Mouse (Mus musculus): ENCODE results near the gene Shisal1. TPM values are rescaled to one million over a fixed set of nuclear protein-coding genes. Genes with fewer than 3 reads are reported as not detected.

The Shisal1 gene
- polyA plus RNA-seq, 1 experiment from 2014 or later, result 8.3 TPM

GRCm38 (mm10) chr15:84414040-84414848 is 32.7 kb downstream of the Shisal1 start:
- Histone ChIP-seq H3K36me3 (ENCODE audit: control insufficient read depth, insufficient read depth, low read length) (no peaks in the 10 kb centered on the region), H3K9me3 (ENCODE audit: control insufficient read depth, low read length) (no peaks in the 10 kb centered on the region; the same call in 1 of the 2 replicates), H3K4me3 (ENCODE audit: low read depth, low read length) (no peak overlapping the region), H3K27me3 (ENCODE audit: control insufficient read depth, insufficient read depth, low read length) (no peaks in the 10 kb centered on the region), H3K27ac (ENCODE audit: low read depth, low read length) (peak overlapping the region; percentile 69), H3K9ac (ENCODE audit: low read length) (peak overlapping the region; percentile 17; the same call in 1 of the 2 replicates), H3K4me2 (no peak overlapping the region), H3K4me1 (ENCODE audit: control insufficient read depth, insufficient read depth, low read length) (peaks cover 48% of the 10 kb centered on the region)
- ATAC-seq (ENCODE audit: low FRiP score) (peak; percentile 47; the same call in 1 of the 2 replicates), DNase-seq (ENCODE audit: low spot score, missing footprints) (peak; percentile 93)
- WGBS, result 16% methylated on average over 9 of the region's 9 CpGs

GRCm38 (mm10) chr15:84412409-84412808 is 34.5 kb downstream of the Shisal1 start:
- Histone ChIP-seq H3K36me3 (ENCODE audit: control insufficient read depth, insufficient read depth, low read length) (no peaks in the 10 kb centered on the region), H3K4me2 (no peak overlapping the region), H3K9ac (ENCODE audit: low read length) (no peak overlapping the region), H3K27me3 (ENCODE audit: control insufficient read depth, insufficient read depth, low read length) (no peaks in the 10 kb centered on the region), H3K4me1 (ENCODE audit: control insufficient read depth, insufficient read depth, low read length) (peaks cover 40% of the 10 kb centered on the region), H3K27ac (ENCODE audit: low read depth, low read length) (no peak overlapping the region), H3K4me3 (ENCODE audit: low read depth, low read length) (no peak overlapping the region), H3K9me3 (ENCODE audit: control insufficient read depth, low read length) (no peaks in the 10 kb centered on the region; the same call in 1 of the 2 replicates)
- DNase-seq (ENCODE audit: low spot score, missing footprints) (no peak), ATAC-seq (ENCODE audit: low FRiP score) (no peak)
- 16% methylated on average over 6 of the region's 6 CpGs for WGBS

GRCm38 (mm10) chr15:84410052-84410451 is 36.8 kb downstream of the Shisal1 start:
- no peaks in the 10 kb centered on the region for H3K36me3 ChIP-seq (ENCODE audit: control insufficient read depth, insufficient read depth, low read length)
- no peak for ATAC-seq (ENCODE audit: low FRiP score)
- peaks cover 33% of the 10 kb centered on the region for H3K4me1 ChIP-seq (ENCODE audit: control insufficient read depth, insufficient read depth, low read length)
- H3K4me2 ChIP-seq, result no peak overlapping the region
- no peak overlapping the region for H3K9ac ChIP-seq (ENCODE audit: low read length)
- H3K9me3 ChIP-seq (ENCODE audit: control insufficient read depth, low read length), result no peaks in the 10 kb centered on the region
- no peaks in the 10 kb centered on the region for H3K27me3 ChIP-seq (ENCODE audit: control insufficient read depth, insufficient read depth, low read length)
- WGBS, result 64% methylated on average over 8 of the region's 8 CpGs
- no peak for DNase-seq (ENCODE audit: low spot score, missing footprints)
- H3K27ac ChIP-seq (ENCODE audit: low read depth, low read length), result no peak overlapping the region
- H3K4me3 ChIP-seq (ENCODE audit: low read depth, low read length), result no peak overlapping the region

GRCm38 (mm10) chr15:84408576-84408975 is 38.3 kb downstream of the Shisal1 start:
- Histone ChIP-seq H3K4me1 (ENCODE audit: control insufficient read depth, insufficient read depth, low read length) (peaks cover 24% of the 10 kb centered on the region), H3K36me3 (ENCODE audit: control insufficient read depth, insufficient read depth, low read length) (no peaks in the 10 kb centered on the region), H3K4me2 (no peak overlapping the region), H3K9me3 (ENCODE audit: control insufficient read depth, low read length) (no peaks in the 10 kb centered on the region), H3K27me3 (ENCODE audit: control insufficient read depth, insufficient read depth, low read length) (no peaks in the 10 kb centered on the region), H3K9ac (ENCODE audit: low read length) (no peak overlapping the region), H3K4me3 (ENCODE audit: low read depth, low read length) (no peak overlapping the region), H3K27ac (ENCODE audit: low read depth, low read length) (no peak overlapping the region)
- WGBS, result 32% methylated on average over 3 of the region's 3 CpGs
- no peak for DNase-seq (ENCODE audit: low spot score, missing footprints)
- peak; percentile 7; the same call in 1 of the 2 replicates for ATAC-seq (ENCODE audit: low FRiP score)

- Histone ChIP-seq H3K4me2 (no peak overlapping the region), H3K4me1 (ENCODE audit: control insufficient read depth, insufficient read depth, low read length) (peaks cover 13% of the 10 kb centered on the region), H3K4me3 (ENCODE audit: low read depth, low read length) (no peak overlapping the region), H3K36me3 (ENCODE audit: control insufficient read depth, insufficient read depth, low read length) (no peaks in the 10 kb centered on the region), H3K27me3 (ENCODE audit: control insufficient read depth, insufficient read depth, low read length) (no peaks in the 10 kb centered on the region), H3K9ac (ENCODE audit: low read length) (no peak overlapping the region), H3K27ac (ENCODE audit: low read depth, low read length) (no peak overlapping the region), H3K9me3 (ENCODE audit: control insufficient read depth, low read length) (no peaks in the 10 kb centered on the region)
- 91% methylated on average over 3 of the region's 3 CpGs for WGBS
- ATAC-seq (ENCODE audit: low FRiP score), result no peak
- no peak for DNase-seq (ENCODE audit: low spot score, missing footprints)
These were observed 41.1 kb downstream of the Shisal1 start for GRCm38 (mm10) chr15:84405759-84406158.

GRCm38 (mm10) chr15:84403454-84404113 is 43.3 kb downstream of the Shisal1 start:
- 84% methylated on average over 10 of the region's 10 CpGs for WGBS
- no peak overlapping the region for H3K27ac ChIP-seq (ENCODE audit: low read depth, low read length)

GRCm38 (mm10) chr15:84398617-84399016 is 48.3 kb downstream of the Shisal1 start:
- no peak overlapping the region for H3K9ac ChIP-seq (ENCODE audit: low read length)
- no peak overlapping the region for H3K27ac ChIP-seq (ENCODE audit: low read depth, low read length)
- DNase-seq (ENCODE audit: low spot score, missing footprints), result no peak
- H3K4me3 ChIP-seq (ENCODE audit: low read depth, low read length), result no peak overlapping the region
- no peak overlapping the region for H3K4me2 ChIP-seq
- H3K36me3 ChIP-seq (ENCODE audit: control insufficient read depth, insufficient read depth, low read length), result no peaks in the 10 kb centered on the region
- H3K27me3 ChIP-seq (ENCODE audit: control insufficient read depth, insufficient read depth, low read length), result no peaks in the 10 kb centered on the region
- WGBS, result 95% methylated on average over 4 of the region's 4 CpGs
- ATAC-seq (ENCODE audit: low FRiP score), result no peak
- H3K9me3 ChIP-seq (ENCODE audit: control insufficient read depth, low read length), result no peaks in the 10 kb centered on the region
- H3K4me1 ChIP-seq (ENCODE audit: control insufficient read depth, insufficient read depth, low read length), result peaks cover 6% of the 10 kb centered on the region

More at GRCm38 (mm10) chr15:84403454-84404113, 43.3 kb downstream of the Shisal1 start:
- Histone ChIP-seq H3K4me1 (ENCODE audit: control insufficient read depth, insufficient read depth, low read length) (peaks cover 5% of the 10 kb centered on the region), H3K9me3 (ENCODE audit: control insufficient read depth, low read length) (no peaks in the 10 kb centered on the region), H3K4me3 (ENCODE audit: low read depth, low read length) (no peak overlapping the region), H3K9ac (ENCODE audit: low read length) (no peak overlapping the region), H3K4me2 (no peak overlapping the region), H3K27me3 (ENCODE audit: control insufficient read depth, insufficient read depth, low read length) (no peaks in the 10 kb centered on the region), H3K36me3 (ENCODE audit: control insufficient read depth, insufficient read depth, low read length) (no peaks in the 10 kb centered on the region)
- ATAC-seq (ENCODE audit: low FRiP score) (no peak), DNase-seq (ENCODE audit: low spot score, missing footprints) (no peak)

GRCm38 (mm10) chr15:84397663-84398169 is 49.2 kb downstream of the Shisal1 start:
- Histone ChIP-seq H3K27ac (ENCODE audit: low read depth, low read length) (0 out of 2 replicates have a peak overlapping the region, but pooled peaks have one; percentile 21), H3K9ac (ENCODE audit: low read length) (no peak overlapping the region), H3K4me2 (no peak overlapping the region), H3K36me3 (ENCODE audit: control insufficient read depth, insufficient read depth, low read length) (no peaks in the 10 kb centered on the region), H3K9me3 (ENCODE audit: control insufficient read depth, low read length) (no peaks in the 10 kb centered on the region), H3K27me3 (ENCODE audit: control insufficient read depth, insufficient read depth, low read length) (no peaks in the 10 kb centered on the region), H3K4me1 (ENCODE audit: control insufficient read depth, insufficient read depth, low read length) (peaks cover 6% of the 10 kb centered on the region), H3K4me3 (ENCODE audit: low read depth, low read length) (no peak overlapping the region)
- 0 out of 2 replicates have a peak, but pooled peaks have one; percentile 25 for ATAC-seq (ENCODE audit: low FRiP score)
- WGBS, result 76% methylated on average over 14 of the region's 14 CpGs
- DNase-seq (ENCODE audit: low spot score, missing footprints), result no peak
